In genomic region chr13:59728378-59729093, GRCm38 (mm10) we compare ENCODE assay signal across 8 mouse cellular contexts. TPM values are rescaled to one million over a fixed set of nuclear protein-coding genes. Genes with fewer than 3 reads are reported as not detected.
A peak's percentile ranks its signal among the peaks of the same experiment; 100 is the strongest.
DNase-seq lines count a peak whose midpoint lies in the region; ATAC-seq and TF ChIP-seq lines count a peak whose summit lies in the region.

No protein-coding gene starts in this region.

- H3K9ac ChIP-seq in heart, embryonic 13.5 days, result peak overlapping the region; percentile 50; the same call in 1 of the 2 replicates
- no peak overlapping the region for H3K9ac ChIP-seq in kidney, postnatal 0 days (ENCODE audit: low read depth, low read length)
- no peak overlapping the region for H3K9ac ChIP-seq in liver, embryonic 11.5 days (ENCODE audit: low read depth, low read length)
- H3K9ac ChIP-seq in stomach, embryonic 14.5 days (replicated peaks; ENCODE audit: low read depth, low read length), result no peak overlapping the region

- peak overlapping the region; percentile 26; the same call in 1 of the 2 replicates for H3K4me2 ChIP-seq in heart, embryonic 13.5 days
- H3K4me2 ChIP-seq in kidney, postnatal 0 days (ENCODE audit: low read length), result no peak overlapping the region
- 0 out of 2 replicates have a peak overlapping the region, but pooled peaks have one; percentile 5 for H3K4me2 ChIP-seq in liver, embryonic 11.5 days
- no peak overlapping the region for H3K4me2 ChIP-seq in stomach, embryonic 14.5 days (replicated peaks; ENCODE audit: low read depth, low read length)

- H3K4me3 ChIP-seq in heart, embryonic 13.5 days, result no peak overlapping the region
- H3K4me3 ChIP-seq in kidney, postnatal 0 days (replicated peaks; ENCODE audit: low read depth, low read length), result no peak overlapping the region
- H3K4me3 ChIP-seq in liver, embryonic 11.5 days (ENCODE audit: low read depth, low read length), result no peak overlapping the region
- H3K4me3 ChIP-seq in stomach, embryonic 14.5 days (ENCODE audit: low read depth, low read length), result no peak overlapping the region

- H3K36me3 ChIP-seq in heart, embryonic 13.5 days, result no peaks in the 10 kb centered on the region
- H3K36me3 ChIP-seq in kidney, postnatal 0 days (ENCODE audit: insufficient read depth, low read length), result no peaks in the 10 kb centered on the region
- H3K36me3 ChIP-seq in liver, embryonic 11.5 days (ENCODE audit: control insufficient read depth, insufficient read depth, low read length), result no peaks in the 10 kb centered on the region
- H3K36me3 ChIP-seq in stomach, embryonic 14.5 days (ENCODE audit: control insufficient read depth, insufficient read depth, low read length), result no peaks in the 10 kb centered on the region

- ATAC-seq in erythroid progenitor cell, adult 5-6 weeks (replicated peaks; ENCODE audit: low FRiP score, poor library complexity, severe bottlenecking), result peak; percentile 84
- ATAC-seq in heart, embryonic 13.5 days (ENCODE audit: extremely low read depth, insufficient number of reproducible peaks, low FRiP score, low TSS enrichment), result peak; percentile 61
- peak; percentile 86 for ATAC-seq in kidney, postnatal 0 days (replicated peaks; ENCODE audit: low FRiP score, low read depth)
- peak; percentile 84 for ATAC-seq in liver, embryonic 11.5 days (replicated peaks; ENCODE audit: low FRiP score)
- peak; percentile 89 for ATAC-seq in stomach, embryonic 14.5 days (ENCODE audit: insufficient number of reproducible peaks, insufficient read depth, low FRiP score, low read depth)

- no peak for TF ChIP-seq POLR2A in brain, embryonic 14.5 days (IDR thresholded peaks at IDR 0.05; ENCODE audit: borderline replicate concordance, extremely low read depth, insufficient read depth, insufficient read length, poor library complexity, severe bottlenecking)

- peaks cover 20% of the 10 kb centered on the region; the same call in 1 of the 2 replicates for H3K27me3 ChIP-seq in heart, embryonic 13.5 days (replicated peaks)
- H3K27me3 ChIP-seq in kidney, postnatal 0 days (ENCODE audit: insufficient read depth, low read length), result no peaks in the 10 kb centered on the region
- peaks cover 13% of the 10 kb centered on the region for H3K27me3 ChIP-seq in liver, embryonic 11.5 days (replicated peaks; ENCODE audit: control insufficient read depth, insufficient read depth, low read length)
- no peaks in the 10 kb centered on the region for H3K27me3 ChIP-seq in stomach, embryonic 14.5 days (ENCODE audit: control insufficient read depth, insufficient read depth, low read length)

- H3K9me3 ChIP-seq in heart, embryonic 13.5 days, result no peaks in the 10 kb centered on the region
- H3K9me3 ChIP-seq in kidney, postnatal 0 days (replicated peaks; ENCODE audit: low read length), result no peaks in the 10 kb centered on the region
- no peaks in the 10 kb centered on the region for H3K9me3 ChIP-seq in liver, embryonic 11.5 days (ENCODE audit: control insufficient read depth, low read length)
- no peaks in the 10 kb centered on the region for H3K9me3 ChIP-seq in stomach, embryonic 14.5 days (ENCODE audit: control insufficient read depth, low read depth, low read length)

- peak; percentile 89 for DNase-seq in CD4-positive, CD25-positive, alpha-beta regulatory T cell, adult 2 months (ENCODE audit: low read depth, low spot score)
- peak; percentile 92 for DNase-seq in brain, embryonic 14.5 days (ENCODE audit: low read depth)
- DNase-seq in kidney, postnatal 0 days (ENCODE audit: low spot score), result peak; percentile 94
- peak; percentile 76 for DNase-seq in liver, embryonic 11.5 days (ENCODE audit: low spot score)
- peak; percentile 64 to 81 for DNase-seq in natural killer cell, adult 2 months (ENCODE audit: low spot score in 2 of 2)

- no peak overlapping the region for H3K27ac ChIP-seq in heart, embryonic 13.5 days (replicated peaks)
- H3K27ac ChIP-seq in kidney, postnatal 0 days, result no peak overlapping the region
- no peak overlapping the region for H3K27ac ChIP-seq in liver, embryonic 11.5 days (ENCODE audit: low read depth, low read length)
- H3K27ac ChIP-seq in stomach, embryonic 14.5 days (ENCODE audit: low read length), result no peak overlapping the region

- WGBS in heart, embryonic 13.5 days, result 13% methylated on average over 7 of the region's 7 CpGs
- 24% methylated on average over 7 of the region's 7 CpGs for WGBS in kidney, postnatal 0 days
- 23% methylated on average over 7 of the region's 7 CpGs for WGBS in liver, embryonic 11.5 days
- WGBS in stomach, embryonic 14.5 days, result 22% methylated on average over 7 of the region's 7 CpGs

- peaks cover 15% of the 10 kb centered on the region for H3K4me1 ChIP-seq in heart, embryonic 13.5 days
- peaks cover 5% of the 10 kb centered on the region; the same call in 1 of the 2 replicates for H3K4me1 ChIP-seq in kidney, postnatal 0 days (replicated peaks; ENCODE audit: insufficient read depth, low read length)
- H3K4me1 ChIP-seq in liver, embryonic 11.5 days (replicated peaks; ENCODE audit: control insufficient read depth, insufficient read depth, low read length), result peaks cover 20% of the 10 kb centered on the region
- no peaks in the 10 kb centered on the region for H3K4me1 ChIP-seq in stomach, embryonic 14.5 days (ENCODE audit: control insufficient read depth, insufficient read depth, low read length)

- TF ChIP-seq CTCF in brain, embryonic 14.5 days (IDR thresholded peaks at IDR 0.05; ENCODE audit: borderline replicate concordance, extremely low read depth, insufficient read depth, insufficient read length), result peak; percentile 95
- peak; percentile 97 for TF ChIP-seq CTCF in kidney, postnatal 0 days (IDR thresholded peaks at IDR 0.05; ENCODE audit: low read depth)

RNA-seq across cellular contexts. Expression of gene Spata31d1d, which starts 3.0 kb away (rescaled TPM):
- 0.04 TPM in 1 of 2 replicates, not detected in the other for polyA plus RNA-seq in brain, embryonic 14.5 days (2012; rRNA removed)
- not detected in 2 replicates for total RNA-seq in erythroid progenitor cell, adult 5-6 weeks (2015; ENCODE audit: low replicate concordance)
- not detected in 2 replicates for total RNA-seq in erythroid progenitor cell, adult 5-6 weeks (2017; ENCODE audit: low replicate concordance)
- polyA plus RNA-seq in heart, embryonic 13.5 days (2015; fragmentation: Nextera tagmentation; extraction: Ambion mirVana), result not detected in 2 replicates
- polyA plus RNA-seq in kidney, postnatal 0 days (2015; fragmentation: Nextera tagmentation; extraction: Ambion mirVana), result not detected in 2 replicates
- not detected in 2 replicates for polyA plus RNA-seq in liver, embryonic 11.5 days (2014; fragmentation: Nextera tagmentation; extraction: Ambion mirVana)
- polyA plus RNA-seq in stomach, embryonic 14.5 days (2014; fragmentation: Nextera tagmentation; extraction: Ambion mirVana), result not detected in 2 replicates

RNA-seq across cellular contexts. Expression of gene Spata31d1b, which starts 16.5 kb away (rescaled TPM):
- polyA plus RNA-seq in brain, embryonic 14.5 days (2012; rRNA removed), result 0.01 and 0.03 TPM in 2 replicates
- not detected in 2 replicates for total RNA-seq in erythroid progenitor cell, adult 5-6 weeks (2015; ENCODE audit: low replicate concordance)
- not detected in 2 replicates for total RNA-seq in erythroid progenitor cell, adult 5-6 weeks (2017; ENCODE audit: low replicate concordance)
- not detected in 2 replicates for polyA plus RNA-seq in heart, embryonic 13.5 days (2015; fragmentation: Nextera tagmentation; extraction: Ambion mirVana)
- polyA plus RNA-seq in kidney, postnatal 0 days (2015; fragmentation: Nextera tagmentation; extraction: Ambion mirVana), result not detected in 2 replicates
- polyA plus RNA-seq in liver, embryonic 11.5 days (2014; fragmentation: Nextera tagmentation; extraction: Ambion mirVana), result not detected in 2 replicates
- polyA plus RNA-seq in stomach, embryonic 14.5 days (2014; fragmentation: Nextera tagmentation; extraction: Ambion mirVana), result not detected in 2 replicates

RNA-seq across cellular contexts. Expression of gene 1700014D04Rik, which starts 18.0 kb away (rescaled TPM):
- polyA plus RNA-seq in brain, embryonic 14.5 days (2012; rRNA removed), result 0.13 and 0.18 TPM in 2 replicates
- 2.9 and 3.2 TPM in 2 replicates for total RNA-seq in erythroid progenitor cell, adult 5-6 weeks (2015; ENCODE audit: low replicate concordance)
- total RNA-seq in erythroid progenitor cell, adult 5-6 weeks (2017; ENCODE audit: low replicate concordance), result 0.13 TPM in 1 of 2 replicates, not detected in the other
- not detected in 2 replicates for polyA plus RNA-seq in heart, embryonic 13.5 days (2015; fragmentation: Nextera tagmentation; extraction: Ambion mirVana)
- not detected in 2 replicates for polyA plus RNA-seq in kidney, postnatal 0 days (2015; fragmentation: Nextera tagmentation; extraction: Ambion mirVana)
- polyA plus RNA-seq in liver, embryonic 11.5 days (2014; fragmentation: Nextera tagmentation; extraction: Ambion mirVana), result not detected in 2 replicates
- polyA plus RNA-seq in stomach, embryonic 14.5 days (2014; fragmentation: Nextera tagmentation; extraction: Ambion mirVana), result not detected in 2 replicates

RNA-seq across cellular contexts. Expression of gene Spata31d1a, which starts 18.4 kb away (rescaled TPM):
- polyA plus RNA-seq in brain, embryonic 14.5 days (2012; rRNA removed), result 0.01 and 0.04 TPM in 2 replicates
- total RNA-seq in erythroid progenitor cell, adult 5-6 weeks (2015; ENCODE audit: low replicate concordance), result not detected in 2 replicates
- not detected in 2 replicates for total RNA-seq in erythroid progenitor cell, adult 5-6 weeks (2017; ENCODE audit: low replicate concordance)
- not detected in 2 replicates for polyA plus RNA-seq in heart, embryonic 13.5 days (2015; fragmentation: Nextera tagmentation; extraction: Ambion mirVana)
- 0.19 TPM in 1 of 2 replicates, not detected in the other for polyA plus RNA-seq in kidney, postnatal 0 days (2015; fragmentation: Nextera tagmentation; extraction: Ambion mirVana)
- 0.06 and 0.11 TPM in 2 replicates for polyA plus RNA-seq in liver, embryonic 11.5 days (2014; fragmentation: Nextera tagmentation; extraction: Ambion mirVana)
- polyA plus RNA-seq in stomach, embryonic 14.5 days (2014; fragmentation: Nextera tagmentation; extraction: Ambion mirVana), result 0.04 TPM in 1 of 2 replicates, not detected in the other

RNA-seq across cellular contexts. Expression of gene 4921517D22Rik, which starts 34.6 kb away (rescaled TPM):
- not detected in 2 replicates for polyA plus RNA-seq in brain, embryonic 14.5 days (2012; rRNA removed)
- total RNA-seq in erythroid progenitor cell, adult 5-6 weeks (2015; ENCODE audit: low replicate concordance), result not detected in 2 replicates
- total RNA-seq in erythroid progenitor cell, adult 5-6 weeks (2017; ENCODE audit: low replicate concordance), result not detected in 2 replicates
- polyA plus RNA-seq in heart, embryonic 13.5 days (2015; fragmentation: Nextera tagmentation; extraction: Ambion mirVana), result not detected in 2 replicates
- polyA plus RNA-seq in kidney, postnatal 0 days (2015; fragmentation: Nextera tagmentation; extraction: Ambion mirVana), result not detected in 2 replicates
- polyA plus RNA-seq in liver, embryonic 11.5 days (2014; fragmentation: Nextera tagmentation; extraction: Ambion mirVana), result not detected in 2 replicates
- not detected in 2 replicates for polyA plus RNA-seq in stomach, embryonic 14.5 days (2014; fragmentation: Nextera tagmentation; extraction: Ambion mirVana)

Comparison
In these comparisons a context has a peak if more than half of its experiments do, and no peak if none do; other contexts are left out.
1. H3K4me2 ChIP-seq: peak in heart, embryonic 13.5 days (single experiment) and liver, embryonic 11.5 days (single experiment); none in kidney, postnatal 0 days (single experiment) and stomach, embryonic 14.5 days (single experiment).
2. Peak in every context shown above with its lines, with median percentiles within 50 percentile points of each other: DNase-seq and ATAC-seq.